Mouse (Mus musculus) thymus, postnatal 14 days (tissue): Measurements from ENCODE around the gene Aggf1.

Experiments
- DNase-seq: peaks from one replicate; pipeline ENCODE4 v3.0.0; 2021

Aggf1 gene

GRCm38 (mm10) chr13:95330507-95330906 is 44.6 kb downstream of the Aggf1 start:
- DNase-seq = no peak

- no peak for DNase-seq
Measured at GRCm38 (mm10) chr13:95328767-95329166, 46.4 kb downstream of the Aggf1 start.

GRCm38 (mm10) chr13:95327345-95327741 is 47.8 kb downstream of the Aggf1 start:
- DNase-seq = no peak

GRCm38 (mm10) chr13:95326611-95327344 is 48.4 kb downstream of the Aggf1 start:
- no peak for DNase-seq

- no peak for DNase-seq
Measured at GRCm38 (mm10) chr13:95325907-95326550, 49.1 kb downstream of the Aggf1 start.

- DNase-seq = peak; percentile 70
Measured at GRCm38 (mm10) chr13:95325080-95325906, 49.9 kb downstream of the Aggf1 start.

- DNase-seq = peak; percentile 30
Measured at GRCm38 (mm10) chr13:95324626-95325079, 50.5 kb downstream of the Aggf1 start.

- DNase-seq = peak; percentile 80
Measured at GRCm38 (mm10) chr13:95323950-95324625, 51.1 kb downstream of the Aggf1 start.

GRCm38 (mm10) chr13:95323400-95323799 is 51.8 kb downstream of the Aggf1 start, which contains the start of gene Zbed3:
Gene Zbed3 (plus strand): TSS chr13:95323612.
- DNase-seq = no peak

GRCm38 (mm10) chr13:95320451-95320850 is 54.7 kb downstream of the Aggf1 start:
- DNase-seq = no peak

- no peak for DNase-seq
Measured at GRCm38 (mm10) chr13:95319153-95319552, 56.0 kb downstream of the Aggf1 start.

GRCm38 (mm10) chr13:95312016-95312415 is 63.1 kb downstream of the Aggf1 start:
- DNase-seq = no peak

GRCm38 (mm10) chr13:95307100-95307655 is 68.0 kb downstream of the Aggf1 start:
- DNase-seq = no peak

- DNase-seq = no peak
Measured at GRCm38 (mm10) chr13:95306596-95306995, 68.6 kb downstream of the Aggf1 start.
